Mouse (Mus musculus): Measurements from ENCODE around the gene Parp16. TPM values are rescaled to one million over a fixed set of nuclear protein-coding genes. Genes with fewer than 3 reads are reported as not detected.
"Not testable (repeated sequence)": the region's sequence is repeated elsewhere in the genome, so short reads cannot be mapped to it uniquely, and the experiment has no call there.

The Parp16 gene
- polyA plus RNA-seq, 1 experiment from 2014 or later = 8.1 TPM

DNA sequence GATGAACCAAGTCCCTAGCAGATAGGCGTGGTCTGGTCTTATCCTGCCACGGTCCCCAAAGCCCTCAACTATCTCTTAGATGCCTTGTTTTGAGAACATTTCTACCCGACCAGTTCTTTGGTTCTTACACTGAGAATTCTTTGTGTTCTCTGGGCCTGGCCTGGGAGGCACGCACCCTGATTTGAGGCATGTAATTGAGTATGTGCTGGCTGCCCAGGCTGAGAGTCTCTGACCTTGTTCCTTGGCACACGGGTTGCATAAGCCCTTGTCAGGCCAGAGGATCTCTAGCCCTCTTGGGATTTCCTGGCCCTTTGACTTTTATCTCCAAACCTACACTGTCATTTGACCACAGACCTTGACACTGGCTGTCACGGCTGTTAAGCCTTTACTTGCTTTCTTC lies 22.5 kb downstream of the Parp16 start:
- no peak overlapping the region for H3K4me3 ChIP-seq
- no peaks in the 10 kb centered on the region for H3K27me3 ChIP-seq
- WGBS = 78% methylated on average over 6 of the region's 6 CpGs
- H3K9ac ChIP-seq = no peak overlapping the region
- H3K27ac ChIP-seq (replicated peaks) = no peak overlapping the region
- no peaks in the 10 kb centered on the region for H3K9me3 ChIP-seq
- H3K4me1 ChIP-seq (replicated peaks) = peaks cover 18% of the 10 kb centered on the region
- no peaks in the 10 kb centered on the region for H3K36me3 ChIP-seq
- no peak overlapping the region for H3K4me2 ChIP-seq
- ATAC-seq (ENCODE audit: low FRiP score, low read depth) = no peak

DNA sequence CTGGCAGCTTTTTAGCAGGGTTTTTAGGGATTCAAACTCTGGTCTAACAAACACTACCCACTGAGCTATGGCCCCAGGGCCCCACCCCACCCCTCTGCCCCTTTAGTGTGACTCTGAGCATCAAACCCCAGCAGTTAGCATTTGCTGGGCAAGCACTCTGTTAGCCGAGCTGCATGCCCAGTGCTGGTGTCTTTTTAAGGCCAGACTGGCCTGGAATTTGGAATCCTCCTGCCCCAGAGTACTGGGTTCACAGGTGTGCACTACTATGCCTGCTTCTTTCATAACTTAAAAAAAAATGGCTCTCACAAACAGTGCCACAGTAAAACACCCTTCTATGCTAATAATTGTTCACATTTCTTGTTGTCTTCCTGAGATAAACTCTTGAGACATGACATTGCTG lies 23.8 kb downstream of the Parp16 start:
- Histone ChIP-seq H3K27me3 (no peaks in the 10 kb centered on the region), H3K36me3 (no peaks in the 10 kb centered on the region), H3K27ac (replicated peaks) (no peak overlapping the region), H3K9me3 (no peaks in the 10 kb centered on the region), H3K4me2 (no peak overlapping the region), H3K4me1 (replicated peaks) (peaks cover 18% of the 10 kb centered on the region), H3K9ac (no peak overlapping the region), H3K4me3 (no peak overlapping the region)
- WGBS = 63% methylated on average over 1 of the region's 1 CpGs
- ATAC-seq (ENCODE audit: low FRiP score, low read depth) = no peak

DNA sequence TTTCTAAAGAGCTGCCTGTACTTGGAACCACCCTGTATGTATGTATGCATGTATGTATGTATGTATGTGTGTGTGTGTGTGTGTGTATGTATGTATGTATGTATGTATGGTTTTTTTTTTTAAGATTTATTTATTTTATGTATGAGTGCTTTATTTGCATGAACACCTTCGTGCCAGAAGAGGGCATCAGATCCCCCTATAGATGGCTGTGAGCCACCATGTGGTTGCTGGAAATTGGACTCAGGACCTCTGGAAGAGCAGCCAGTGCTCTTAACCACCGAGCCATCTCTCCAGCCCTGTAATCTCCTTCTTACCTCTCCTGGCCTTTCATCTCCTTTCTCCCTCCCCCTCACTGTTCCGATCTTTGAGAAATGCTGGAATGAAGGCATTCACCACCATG lies 25.2 kb downstream of the Parp16 start:
- ATAC-seq (ENCODE audit: low FRiP score, low read depth); H3K4me3 ChIP-seq; H3K27ac ChIP-seq (replicated peaks); H3K9me3 ChIP-seq; H3K9ac ChIP-seq; H3K36me3 ChIP-seq; H3K27me3 ChIP-seq; H3K4me2 ChIP-seq: not testable (repeated sequence)
- peaks cover 13% of the 10 kb centered on the region for H3K4me1 ChIP-seq (replicated peaks)
- WGBS = 47% methylated on average over 3 of the region's 3 CpGs

DNA sequence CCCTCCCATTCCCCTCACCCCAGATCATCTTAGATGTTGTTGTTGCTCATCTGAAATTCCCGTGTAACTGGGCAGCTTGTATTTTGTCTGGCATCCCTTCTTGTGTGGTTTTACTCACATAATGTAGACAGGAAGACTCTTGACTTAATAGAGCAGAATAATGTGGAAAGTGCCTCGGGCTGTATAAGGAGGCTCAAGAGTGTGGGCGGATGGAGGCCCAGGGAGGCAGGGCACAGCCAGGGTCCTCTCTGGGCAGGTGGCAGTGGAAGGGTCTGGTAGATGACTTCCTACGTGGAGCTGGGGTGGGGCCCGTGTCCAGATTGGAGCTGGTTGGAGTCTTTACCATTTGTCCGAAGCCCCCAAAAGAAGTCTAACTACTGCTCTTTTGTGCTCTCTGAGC lies 28.8 kb downstream of the Parp16 start:
- 0 out of 2 replicates have a peak, but pooled peaks cover 3% of the 10 kb centered on the region for H3K36me3 ChIP-seq
- no peak overlapping the region for H3K4me3 ChIP-seq
- H3K9me3 ChIP-seq = no peaks in the 10 kb centered on the region
- H3K9ac ChIP-seq = no peak overlapping the region
- no peak for ATAC-seq (ENCODE audit: low FRiP score, low read depth)
- no peak overlapping the region for H3K4me2 ChIP-seq
- 89% methylated on average over 6 of the region's 6 CpGs for WGBS
- H3K4me1 ChIP-seq (replicated peaks) = no peaks in the 10 kb centered on the region
- no peaks in the 10 kb centered on the region for H3K27me3 ChIP-seq
- no peak overlapping the region for H3K27ac ChIP-seq (replicated peaks)

DNA sequence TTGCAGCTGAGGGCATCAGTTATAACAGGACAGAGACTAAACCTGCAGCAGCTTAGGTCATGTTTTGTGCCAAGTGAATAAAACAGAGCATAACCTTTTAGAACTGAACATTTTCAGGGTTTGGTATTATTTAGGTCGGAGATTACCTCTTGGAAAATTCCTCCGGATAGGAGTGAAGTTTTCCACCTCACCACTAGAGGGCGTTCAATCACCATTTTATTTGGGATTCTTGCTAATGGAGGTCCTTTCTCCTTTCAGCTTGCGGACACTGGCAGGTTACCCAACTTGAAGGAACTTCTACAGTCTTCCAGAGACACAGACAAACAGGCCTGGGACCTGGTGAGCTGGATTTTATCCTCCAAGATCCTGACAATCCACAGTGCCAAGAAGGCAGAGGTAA lies 30.6 kb downstream of the Parp16 start:
- 40% methylated on average over 4 of the region's 4 CpGs for WGBS
- H3K36me3 ChIP-seq = 0 out of 2 replicates have a peak, but pooled peaks cover 3% of the 10 kb centered on the region
- no peaks in the 10 kb centered on the region for H3K27me3 ChIP-seq
- H3K9ac ChIP-seq = no peak overlapping the region
- H3K4me2 ChIP-seq = no peak overlapping the region
- no peak overlapping the region for H3K4me3 ChIP-seq
- no peak for ATAC-seq (ENCODE audit: low FRiP score, low read depth)
- H3K9me3 ChIP-seq = no peaks in the 10 kb centered on the region
- H3K4me1 ChIP-seq (replicated peaks) = no peaks in the 10 kb centered on the region
- no peak overlapping the region for H3K27ac ChIP-seq (replicated peaks)

DNA sequence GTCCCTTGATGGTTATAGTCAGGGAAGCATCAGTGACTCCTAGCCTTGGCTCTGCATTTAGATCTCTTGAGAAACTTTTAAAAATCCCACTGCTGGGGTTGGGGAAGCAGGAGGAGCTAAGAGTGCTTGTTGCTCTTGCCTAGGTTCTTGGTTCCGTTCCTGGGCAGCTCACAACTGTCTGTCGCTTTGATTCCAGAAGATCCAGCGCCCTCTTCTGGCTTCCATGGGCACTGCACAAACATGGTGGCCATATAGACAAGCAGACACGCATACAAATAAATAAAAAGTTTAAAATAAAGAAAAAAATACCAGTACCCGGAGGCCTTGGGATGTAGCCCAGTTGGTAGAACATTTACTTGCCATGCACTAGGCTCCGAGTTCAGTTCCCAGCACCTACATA lies 35.1 kb downstream of the Parp16 start:
- H3K9ac ChIP-seq = no peak overlapping the region
- no peaks in the 10 kb centered on the region for H3K27me3 ChIP-seq
- H3K4me2 ChIP-seq = no peak overlapping the region
- no peak overlapping the region for H3K4me3 ChIP-seq
- H3K27ac ChIP-seq (replicated peaks) = no peak overlapping the region
- ATAC-seq (ENCODE audit: low FRiP score, low read depth) = no peak
- peaks cover 11% of the 10 kb centered on the region; the same call in 1 of the 2 replicates for H3K36me3 ChIP-seq
- no peaks in the 10 kb centered on the region for H3K9me3 ChIP-seq
- 78% methylated on average over 6 of the region's 6 CpGs for WGBS
- H3K4me1 ChIP-seq (replicated peaks) = 0 out of 2 replicates have a peak, but pooled peaks cover 4% of the 10 kb centered on the region

DNA sequence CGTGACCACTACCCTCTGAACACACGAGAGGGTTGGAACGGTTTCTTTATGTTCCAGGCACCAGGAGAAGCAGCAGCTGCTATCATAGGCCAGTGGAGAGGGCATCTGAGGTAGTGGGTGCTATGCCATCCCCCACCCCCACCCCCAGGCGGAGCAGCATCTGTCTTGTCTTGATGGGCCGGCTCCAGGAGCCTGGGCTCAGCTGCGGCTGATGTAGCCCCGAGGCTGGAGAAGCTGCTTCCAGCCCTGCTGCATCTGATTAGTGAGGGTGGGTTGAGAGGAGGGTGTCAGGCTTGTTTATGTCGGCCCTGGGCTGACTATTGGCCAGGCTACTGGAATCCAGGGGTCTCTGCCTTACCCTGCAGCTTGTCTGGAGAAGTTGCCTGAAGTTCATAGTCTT lies 36.1 kb downstream of the Parp16 start:
- ATAC-seq (ENCODE audit: low FRiP score, low read depth) = peak; percentile 6; the same call in 1 of the 2 replicates
- Histone ChIP-seq H3K4me3 (no peak overlapping the region), H3K27ac (replicated peaks) (no peak overlapping the region), H3K9me3 (no peaks in the 10 kb centered on the region), H3K4me1 (replicated peaks) (0 out of 2 replicates have a peak, but pooled peaks cover 4% of the 10 kb centered on the region), H3K36me3 (peaks cover 10% of the 10 kb centered on the region; the same call in 1 of the 2 replicates), H3K4me2 (no peak overlapping the region), H3K9ac (no peak overlapping the region), H3K27me3 (no peaks in the 10 kb centered on the region)
- 32% methylated on average over 8 of the region's 8 CpGs for WGBS

DNA sequence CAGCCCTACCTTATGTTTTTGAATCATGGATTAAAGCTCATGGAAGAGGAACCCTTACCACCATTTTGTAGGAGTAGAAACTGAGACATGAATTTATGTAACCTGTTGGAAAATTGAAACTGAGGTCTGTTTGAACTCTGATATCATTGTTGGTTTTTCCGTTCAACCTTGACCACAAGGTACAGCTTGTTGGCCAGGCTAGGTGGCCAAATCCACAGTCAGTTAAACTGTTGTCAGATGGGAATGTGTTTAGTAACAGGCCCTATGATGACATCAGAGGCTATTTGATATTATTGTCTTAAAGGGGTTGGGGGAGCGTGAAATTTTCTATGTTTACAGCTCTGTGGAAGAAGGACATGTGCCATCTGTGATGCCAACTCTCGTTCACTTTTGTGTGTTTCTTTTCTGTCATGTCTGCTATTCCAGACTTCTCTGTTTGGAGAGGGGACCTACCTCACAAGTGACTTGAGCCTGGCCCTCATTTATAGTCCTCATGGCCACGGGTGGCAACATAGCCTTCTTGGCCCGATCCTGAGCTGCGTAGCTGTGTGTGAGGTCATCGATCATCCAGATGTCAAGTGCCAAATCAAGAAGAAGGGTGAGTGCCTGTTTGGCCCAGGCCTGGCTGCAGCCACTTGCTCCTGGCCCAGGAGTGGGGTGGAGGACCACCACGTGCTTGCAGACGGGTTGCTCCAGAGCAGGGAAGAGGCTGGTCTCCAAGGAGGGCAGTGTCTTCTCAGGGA lies 38.3 kb downstream of the Parp16 start:
- no peak overlapping the region for H3K4me3 ChIP-seq
- H3K4me2 ChIP-seq = no peak overlapping the region
- no peak overlapping the region for H3K27ac ChIP-seq (replicated peaks)
- no peak for ATAC-seq (ENCODE audit: low FRiP score, low read depth)
- H3K36me3 ChIP-seq = peaks cover 8% of the 10 kb centered on the region; the same call in 1 of the 2 replicates
- H3K9me3 ChIP-seq = no peaks in the 10 kb centered on the region
- H3K4me1 ChIP-seq (replicated peaks) = 0 out of 2 replicates have a peak, but pooled peaks cover 8% of the 10 kb centered on the region
- no peak overlapping the region for H3K9ac ChIP-seq
- 90% methylated on average over 9 of the region's 9 CpGs for WGBS
- no peaks in the 10 kb centered on the region for H3K27me3 ChIP-seq

DNA sequence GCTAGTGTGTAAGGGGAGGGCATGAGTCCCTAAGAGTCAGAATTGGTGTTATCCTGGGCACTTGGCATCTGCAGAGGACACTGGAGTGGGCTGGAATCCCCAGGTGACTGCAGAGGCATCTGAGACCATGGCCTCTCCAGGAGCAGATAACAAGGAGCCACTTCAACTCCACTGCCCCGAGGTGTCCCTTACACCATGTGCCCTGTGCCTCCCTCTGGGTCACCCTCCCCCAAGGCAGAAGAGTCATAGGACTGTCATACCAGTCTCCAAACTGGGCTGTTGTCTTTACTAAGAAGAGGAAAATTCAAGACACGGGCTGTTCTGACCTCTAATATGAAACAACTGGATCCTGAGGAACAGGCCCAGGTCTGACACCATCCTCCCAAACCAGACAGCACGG lies 39.6 kb downstream of the Parp16 start:
- 88% methylated on average over 3 of the region's 3 CpGs for whole genome bisulfite sequencing
- Histone ChIP-seq H3K27me3 (no peaks in the 10 kb centered on the region), H3K36me3 (peaks cover 8% of the 10 kb centered on the region; the same call in 1 of the 2 replicates), H3K9ac (no peak overlapping the region), H3K4me3 (no peak overlapping the region), H3K27ac (replicated peaks) (no peak overlapping the region), H3K4me1 (replicated peaks) (0 out of 2 replicates have a peak, but pooled peaks cover 9% of the 10 kb centered on the region), H3K4me2 (no peak overlapping the region), H3K9me3 (no peaks in the 10 kb centered on the region)
- ATAC-seq (ENCODE audit: low FRiP score, low read depth) = no peak

DNA sequence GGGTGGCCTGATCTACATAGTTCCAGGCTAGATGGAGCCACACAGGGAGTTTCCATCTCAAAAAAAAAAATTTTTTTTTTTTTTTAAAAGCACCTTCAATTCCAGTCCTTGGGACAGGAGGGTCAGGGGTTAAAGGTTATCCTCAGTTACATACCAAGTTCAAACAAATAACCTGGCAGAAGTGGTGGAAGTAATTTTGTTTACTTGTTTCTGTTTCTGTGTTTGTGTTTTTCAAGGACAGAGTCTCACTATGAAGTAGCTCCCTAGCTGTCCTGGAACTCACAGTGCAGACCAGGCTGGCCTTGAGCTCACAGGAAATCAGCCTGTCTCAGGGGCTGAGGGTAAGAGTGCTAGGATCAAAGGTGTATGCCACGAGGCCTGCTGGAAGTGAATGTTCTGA lies 40.4 kb downstream of the Parp16 start:
- no peaks in the 10 kb centered on the region for H3K27me3 ChIP-seq
- H3K9me3 ChIP-seq = no peaks in the 10 kb centered on the region
- 0 out of 2 replicates have a peak, but pooled peaks cover 9% of the 10 kb centered on the region for H3K4me1 ChIP-seq (replicated peaks)
- H3K27ac ChIP-seq (replicated peaks) = no peak overlapping the region
- no peak for ATAC-seq (ENCODE audit: low FRiP score, low read depth)
- WGBS = 77% methylated on average over 1 of the region's 1 CpGs
- no peak overlapping the region for H3K9ac ChIP-seq
- H3K36me3 ChIP-seq = peaks cover 8% of the 10 kb centered on the region; the same call in 1 of the 2 replicates
- no peak overlapping the region for H3K4me3 ChIP-seq
- H3K4me2 ChIP-seq = no peak overlapping the region

DNA sequence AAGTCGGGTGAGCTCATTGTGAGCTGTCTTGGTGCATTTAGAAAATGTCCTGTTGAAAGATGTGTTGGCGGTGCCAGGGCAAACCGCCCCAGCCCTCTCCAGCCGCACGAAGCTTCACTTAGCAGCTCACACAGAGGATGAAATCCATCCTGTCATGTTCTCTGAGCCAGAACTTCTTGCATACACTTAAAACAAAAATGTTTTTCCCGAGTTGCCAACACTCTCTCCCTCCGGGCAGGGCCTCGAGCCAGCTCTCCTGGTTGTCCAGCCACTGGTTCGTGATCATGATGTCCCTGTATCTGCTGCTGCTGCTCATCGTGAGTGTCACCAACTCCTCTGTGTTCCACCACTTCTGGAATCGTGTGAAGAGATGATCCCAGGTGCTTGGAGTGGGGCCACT lies 42.5 kb downstream of the Parp16 start:
- H3K27me3 ChIP-seq = no peaks in the 10 kb centered on the region
- peaks cover 8% of the 10 kb centered on the region; the same call in 1 of the 2 replicates for H3K36me3 ChIP-seq
- ATAC-seq (ENCODE audit: low FRiP score, low read depth) = no peak
- no peaks in the 10 kb centered on the region for H3K9me3 ChIP-seq
- 0 out of 2 replicates have a peak, but pooled peaks cover 5% of the 10 kb centered on the region for H3K4me1 ChIP-seq (replicated peaks)
- H3K27ac ChIP-seq (replicated peaks) = no peak overlapping the region
- H3K4me2 ChIP-seq = no peak overlapping the region
- WGBS = 71% methylated on average over 11 of the region's 11 CpGs
- no peak overlapping the region for H3K9ac ChIP-seq
- H3K4me3 ChIP-seq = no peak overlapping the region

DNA sequence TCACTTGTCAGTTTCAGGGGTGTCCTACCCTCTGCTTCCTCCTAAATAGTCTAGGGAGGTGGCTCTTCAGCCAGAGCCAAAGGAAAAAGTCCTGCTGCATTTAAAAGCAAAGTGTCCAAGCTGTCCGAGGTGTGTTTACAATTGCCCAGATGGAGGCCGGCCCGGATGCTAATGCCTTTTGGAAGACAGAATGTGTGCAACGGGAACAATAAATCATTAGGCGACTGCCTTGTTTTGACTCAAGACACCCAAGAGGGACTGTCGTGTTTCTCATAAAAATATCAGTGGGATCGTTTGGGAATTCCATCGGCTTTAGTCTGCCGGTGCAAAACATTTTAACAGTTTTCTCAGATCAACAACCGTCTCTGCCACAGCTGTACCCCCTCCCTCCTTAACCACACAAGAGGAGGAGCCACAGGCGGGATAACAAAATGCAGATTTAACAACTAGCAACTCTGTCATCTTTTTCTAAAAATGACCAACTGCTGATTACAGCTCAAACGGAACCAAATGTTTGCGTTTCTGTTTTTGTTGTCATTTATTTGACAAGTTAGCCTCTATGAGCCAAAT lies 43.1 kb downstream of the Parp16 start:
- Histone ChIP-seq H3K9me3 (no peaks in the 10 kb centered on the region), H3K4me2 (no peak overlapping the region), H3K4me1 (replicated peaks) (0 out of 2 replicates have a peak, but pooled peaks cover 5% of the 10 kb centered on the region), H3K4me3 (no peak overlapping the region), H3K27me3 (no peaks in the 10 kb centered on the region), H3K27ac (replicated peaks) (no peak overlapping the region), H3K9ac (no peak overlapping the region), H3K36me3 (peaks cover 8% of the 10 kb centered on the region; the same call in 1 of the 2 replicates)
- no peak for ATAC-seq (ENCODE audit: low FRiP score, low read depth)
- WGBS = 51% methylated on average over 13 of the region's 13 CpGs
